ENCODE assay signal across 27 mouse cellular contexts in genomic region chr10:61360667-61361066, GRCm38 (mm10). TPM values are rescaled to one million over a fixed set of nuclear protein-coding genes. Genes with fewer than 3 reads are reported as not detected.
"Had no signal": no experiment of that assay in that cellular context is flagged by ENCODE, and none has a peak within 500 bp of the region (broad histone marks: within the 10 kb centered on the region; RNA-seq: fewer than 3 reads in every experiment).

No protein-coding gene starts in this region.

- H3K36me3 ChIP-seq: intestine, embryonic 15.5 days had no signal

- H3K4me2 ChIP-seq: heart, embryonic 12.5 days; hindbrain, embryonic 12.5 days; hindbrain, embryonic 14.5 days; intestine, embryonic 15.5 days; limb, embryonic 13.5 days; limb, embryonic 15.5 days; liver, embryonic 12.5 days had no signal

- ATAC-seq: hindbrain, embryonic 16.5 days; inflammation-experienced regulatory T-cells, adult 6 months; intestine, embryonic 15.5 days; intestine, postnatal 0 days; liver, embryonic 12.5 days had no signal

- H3K4me1 ChIP-seq: liver, embryonic 12.5 days had no signal

- H3K4me3 ChIP-seq: heart, embryonic 10.5 days; heart, embryonic 12.5 days; hindbrain, embryonic 10.5 days; hindbrain, embryonic 12.5 days; intestine, embryonic 15.5 days; layer of hippocampus, adult 2 months; limb, embryonic 13.5 days; limb, embryonic 15.5 days; liver, embryonic 12.5 days had no signal

- H3K27ac ChIP-seq: heart, embryonic 10.5 days; hindbrain, embryonic 10.5 days; hindbrain, embryonic 12.5 days; hindbrain, embryonic 14.5 days; intestine, embryonic 15.5 days; layer of hippocampus, adult 2 months; limb, embryonic 13.5 days; limb, embryonic 15.5 days; liver, embryonic 12.5 days; liver, embryonic 14.5 days had no signal

- DNase-seq: gastrocnemius, postnatal 25 days; heart, postnatal 10 days; heart, postnatal 4 days; kidney, adult 18-20 months; kidney, adult 8-10 months; kidney, postnatal 10 days; kidney, postnatal 25 days; kidney, postnatal 4 days; left cerebral cortex, postnatal 4 days; lung, adult 18-20 months had no signal

- H3K27me3 ChIP-seq: heart, embryonic 12.5 days; hindbrain, embryonic 12.5 days; intestine, embryonic 15.5 days; limb, embryonic 13.5 days; limb, embryonic 15.5 days; liver, embryonic 12.5 days had no signal

- H3K9me3 ChIP-seq: heart, embryonic 10.5 days; hindbrain, embryonic 12.5 days; intestine, embryonic 15.5 days; limb, embryonic 13.5 days; limb, embryonic 15.5 days; liver, embryonic 12.5 days had no signal

- H3K9ac ChIP-seq: heart, embryonic 12.5 days; hindbrain, embryonic 12.5 days; hindbrain, embryonic 14.5 days; intestine, embryonic 15.5 days; limb, embryonic 13.5 days; limb, embryonic 15.5 days; liver, embryonic 12.5 days; liver, embryonic 14.5 days had no signal

RNA-seq across cellular contexts. Expression of gene Pald1, which starts 22.7 kb away (rescaled TPM):
- total RNA-seq: granulocyte monocyte progenitor cell, adult 5-6 weeks had no signal

RNA-seq across cellular contexts. Expression of gene Nodal, which starts 57.1 kb away (rescaled TPM):
- total RNA-seq: gastrocnemius, postnatal 25 days; granulocyte monocyte progenitor cell, adult 5-6 weeks; layer of hippocampus, postnatal 10 days had no signal
- polyA plus RNA-seq: heart, embryonic 12.5 days; limb, embryonic 11.5 days had no signal
